9 mouse cellular contexts compared by ENCODE assay signal in genomic region chr19:56821040-56821797, GRCm38 (mm10). TPM values are rescaled to one million over a fixed set of nuclear protein-coding genes. Genes with fewer than 3 reads are reported as not detected.
DNase-seq lines count a peak whose midpoint lies in the region; ATAC-seq and TF ChIP-seq lines count a peak whose summit lies in the region.
"Had no signal": no experiment of that assay in that cellular context is flagged by ENCODE, and none has a peak within 500 bp of the region (broad histone marks: within the 10 kb centered on the region; RNA-seq: fewer than 3 reads in every experiment).

No protein-coding gene starts in this region.

- H3K36me3 ChIP-seq in kidney, embryonic 16.5 days (ENCODE audit: insufficient read depth, low read length), result no peaks in the 10 kb centered on the region
- H3K36me3 ChIP-seq in forebrain, postnatal 0 days (ENCODE audit: insufficient read depth), result no peaks in the 10 kb centered on the region
- no peaks in the 10 kb centered on the region for H3K36me3 ChIP-seq in macrophage (ENCODE audit: inconsistent target)

- H3K4me2 ChIP-seq in kidney, embryonic 16.5 days (replicated peaks; ENCODE audit: low read depth, low read length), result peak overlapping the region; percentile 79
- peak overlapping the region; percentile 76 for H3K4me2 ChIP-seq in forebrain, postnatal 0 days (ENCODE audit: low read depth)

- peak overlapping the region; percentile 91 for H3K9ac ChIP-seq in kidney, embryonic 16.5 days (replicated peaks; ENCODE audit: low read length)
- H3K9ac ChIP-seq in forebrain, postnatal 0 days, result peak overlapping the region; percentile 93

- peaks cover 44% of the 10 kb centered on the region for H3K4me1 ChIP-seq in kidney, embryonic 16.5 days (ENCODE audit: insufficient read depth, low read length)
- H3K4me1 ChIP-seq in forebrain, postnatal 0 days (ENCODE audit: insufficient read depth), result peaks cover 44% of the 10 kb centered on the region

- no peak for TF ChIP-seq CTCF in forebrain, postnatal 0 days (IDR thresholded peaks at IDR 0.05; ENCODE audit: low read depth)

- no peak for DNase-seq in kidney, postnatal 25 days
- peak; percentile 21 for DNase-seq in MN1 (ENCODE audit: low spot score)
- peak; percentile 54 for DNase-seq in forebrain, postnatal 0 days
- DNase-seq in thymus, postnatal 36 days, result peak; percentile 25 to 26
- DNase-seq in kidney, postnatal 14 days, result no peak
- DNase-seq in cerebellum, postnatal 25 days, result no peak

- no peaks in the 10 kb centered on the region for H3K9me3 ChIP-seq in kidney, embryonic 16.5 days (ENCODE audit: low read length)
- H3K9me3 ChIP-seq in forebrain, postnatal 0 days (ENCODE audit: low read length), result no peaks in the 10 kb centered on the region

- H3K27me3 ChIP-seq in kidney, embryonic 16.5 days (ENCODE audit: insufficient read depth, low read length), result no peaks in the 10 kb centered on the region
- H3K27me3 ChIP-seq in forebrain, postnatal 0 days (ENCODE audit: insufficient read depth, low read length), result no peaks in the 10 kb centered on the region

- WGBS in kidney, embryonic 16.5 days, result 3% methylated on average over 22 of the region's 22 CpGs
- 2% methylated on average over 22 of the region's 22 CpGs for WGBS in forebrain, postnatal 0 days
- WGBS in macrophage (ENCODE audit: missing documents), result 22% methylated on average over 22 of the region's 22 CpGs

- peak overlapping the region; percentile 73 for H3K27ac ChIP-seq in kidney, embryonic 16.5 days (ENCODE audit: low read length)
- peak overlapping the region; percentile 91 for H3K27ac ChIP-seq in forebrain, postnatal 0 days (ENCODE audit: low read depth, low read length)
- no peak overlapping the region for H3K27ac ChIP-seq in macrophage

- peaks cover 54% of the 10 kb centered on the region for H3K79me2 ChIP-seq in macrophage (ENCODE audit: inconsistent target)

- no peak for ATAC-seq in kidney, embryonic 16.5 days (ENCODE audit: low FRiP score, low TSS enrichment)
- ATAC-seq in forebrain, postnatal 0 days, result no peak

- H3K4me3 ChIP-seq in kidney, embryonic 16.5 days (ENCODE audit: low read length), result peak overlapping the region; percentile 91
- H3K4me3 ChIP-seq in forebrain, postnatal 0 days (ENCODE audit: low read depth, low read length), result peak overlapping the region; percentile 85
- peak overlapping the region; percentile 66 for H3K4me3 ChIP-seq in macrophage (ENCODE audit: inconsistent target)

RNA-seq across cellular contexts. Expression of gene Ccdc186, which starts 0.8 kb away (rescaled TPM):
- polyA plus RNA-seq in kidney, embryonic 16.5 days (2015; fragmentation: Nextera tagmentation; extraction: Ambion mirVana), result 17.9 and 19.8 TPM in 2 replicates
- 20.9 and 21.2 TPM in 2 replicates for total RNA-seq in forebrain, postnatal 0 days (2014; rRNA removed)
- polyA plus RNA-seq in forebrain, postnatal 0 days (2015; fragmentation: Nextera tagmentation; extraction: Ambion mirVana), result 15.7 and 20.2 TPM in 2 replicates
- 100 to 1,000 TPM in 3 of 26 experiments, 10 to 100 TPM in 23; 39.8 to 119 (median 57.5) TPM for total RNA-seq in macrophage (2018; cell fraction: chromatin; rRNA removed)
- total RNA-seq in macrophage (2018; cell fraction: cytosol; rRNA removed), result 10 to 100 TPM; 10.8 to 19.3 (median 15.0) TPM
- total RNA-seq in macrophage (2018; cell fraction: nucleus; rRNA removed), result 10 to 100 TPM; 26.2 to 55.2 (median 36.1) TPM
- polyA plus RNA-seq in macrophage (2018), result 9.1 to 14.8 TPM (median 9.7 TPM) in 3 replicates

RNA-seq across cellular contexts. Expression of gene Tdrd1, which starts 4.8 kb away (rescaled TPM):
- polyA plus RNA-seq in kidney, embryonic 16.5 days (2015; fragmentation: Nextera tagmentation; extraction: Ambion mirVana), result 1.00 and 1.1 TPM in 2 replicates
- total RNA-seq in forebrain, postnatal 0 days (2014; rRNA removed), result 0.69 and 1.7 TPM in 2 replicates
- 0.50 and 0.77 TPM in 2 replicates for polyA plus RNA-seq in forebrain, postnatal 0 days (2015; fragmentation: Nextera tagmentation; extraction: Ambion mirVana)
- total RNA-seq in macrophage (2018; cell fraction: chromatin; rRNA removed), result not detected
- total RNA-seq in macrophage (2018; cell fraction: cytosol; rRNA removed), result not detected
- not detected for total RNA-seq in macrophage (2018; cell fraction: nucleus; rRNA removed)
- polyA plus RNA-seq in macrophage (2018), result not detected in 3 replicates
- total RNA-seq: common myeloid progenitor, adult 5-6 weeks had no signal

RNA-seq across cellular contexts. Expression of gene Vwa2, which starts 52.8 kb away (rescaled TPM):
- polyA plus RNA-seq in kidney, embryonic 16.5 days (2015; fragmentation: Nextera tagmentation; extraction: Ambion mirVana), result 22.4 and 23.9 TPM in 2 replicates
- total RNA-seq in forebrain, postnatal 0 days (2014; rRNA removed), result 0.62 and 1.1 TPM in 2 replicates
- 0.31 and 0.33 TPM in 2 replicates for polyA plus RNA-seq in forebrain, postnatal 0 days (2015; fragmentation: Nextera tagmentation; extraction: Ambion mirVana)
- not detected for total RNA-seq in macrophage (2018; cell fraction: chromatin; rRNA removed)
- total RNA-seq in macrophage (2018; cell fraction: cytosol; rRNA removed), result not detected
- total RNA-seq in macrophage (2018; cell fraction: nucleus; rRNA removed), result not detected
- not detected in 3 replicates for polyA plus RNA-seq in macrophage (2018)
- total RNA-seq: common myeloid progenitor, adult 5-6 weeks had no signal

Comparison
In these comparisons a context has a peak if more than half of its experiments do, and no peak if none do; other contexts are left out.
1. DNase-seq: peak in MN1 (single experiment), forebrain, postnatal 0 days (single experiment) and thymus, postnatal 36 days (2 of 2); none in kidney, postnatal 25 days (0 of 2), kidney, postnatal 14 days (single experiment) and cerebellum, postnatal 25 days (0 of 2).
2. RNA of gene Vwa2, which starts 52.8 kb away (polyA plus RNA-seq): 22.4 to 23.9 TPM in kidney, embryonic 16.5 days; 0.31 to 0.33 TPM in forebrain, postnatal 0 days and not detected in macrophage; every median in the first group is over 10 times any median in the second.
3. Peak in every context shown above with its lines, with median percentiles within 50 percentile points of each other: H3K4me3 ChIP-seq.